Mouse (Mus musculus): ENCODE data around the gene Ythdf1.

The Ythdf1 gene

GRCm38 (mm10) chr2:180905556-180906221, 15.1 kb downstream of the Ythdf1 start:
- DNase-seq, result no peak

GRCm38 (mm10) chr2:180904435-180905208, 16.1 kb downstream of the Ythdf1 start:
- no peak for DNase-seq

- DNase-seq, result no peak
These were observed 18.7 kb downstream of the Ythdf1 start for GRCm38 (mm10) chr2:180902086-180902485.

- DNase-seq, result no peak
These were observed 22.9 kb downstream of the Ythdf1 start for GRCm38 (mm10) chr2:180897857-180898256.

- peak; percentile 36 for DNase-seq
These were observed 23.7 kb downstream of the Ythdf1 start for GRCm38 (mm10) chr2:180896819-180897625.

- DNase-seq, result no peak
These were observed 24.8 kb downstream of the Ythdf1 start for GRCm38 (mm10) chr2:180895837-180896525.

- DNase-seq, result peak; percentile 44
These were observed 25.4 kb downstream of the Ythdf1 start for GRCm38 (mm10) chr2:180895321-180895720.

- DNase-seq, result peak; percentile 94
These were observed 26.0 kb downstream of the Ythdf1 start for GRCm38 (mm10) chr2:180894734-180895133.

GRCm38 (mm10) chr2:180894029-180894623, 26.6 kb downstream of the Ythdf1 start:
- peak; percentile 47 for DNase-seq

GRCm38 (mm10) chr2:180893537-180894028, 27.2 kb downstream of the Ythdf1 start:
- DNase-seq, result peak; percentile 33

GRCm38 (mm10) chr2:180892841-180893521, 27.8 kb downstream of the Ythdf1 start:
- peak; percentile 91 for DNase-seq

GRCm38 (mm10) chr2:180891835-180892323, 28.9 kb downstream of the Ythdf1 start:
- no peak for DNase-seq

GRCm38 (mm10) chr2:180891075-180891834, 29.5 kb downstream of the Ythdf1 start:
- DNase-seq, result peak; percentile 79

- no peak for DNase-seq
These were observed 30.2 kb downstream of the Ythdf1 start for GRCm38 (mm10) chr2:180890422-180891074.

- no peak for DNase-seq
These were observed 30.8 kb downstream of the Ythdf1 start for GRCm38 (mm10) chr2:180889921-180890280.

GRCm38 (mm10) chr2:180889271-180889920, 31.4 kb downstream of the Ythdf1 start:
- no peak for DNase-seq

- no peak for DNase-seq
These were observed 35.5 kb downstream of the Ythdf1 start for GRCm38 (mm10) chr2:180885270-180885669.

GRCm38 (mm10) chr2:180881281-180881680, 39.5 kb downstream of the Ythdf1 start:
- no peak for DNase-seq

- peak; percentile 85 for DNase-seq
These were observed 41.2 kb downstream of the Ythdf1 start for GRCm38 (mm10) chr2:180879365-180880067.
